Mouse (Mus musculus) bone marrow macrophage, adult 2 months (primary cell): ENCODE results near the gene Kcnmb2.

Experiments
- CTCF ChIP-seq: IDR thresholded peaks from 2 replicates; pipeline ENCODE4 v1.5.1; 2012; ENCODE audit warnings: low read depth, mild to moderate bottlenecking, low read length, moderate library complexity
- POLR2A ChIP-seq: IDR thresholded peaks from 2 replicates; pipeline ENCODE4 v1.6.1; 2012; ENCODE audit warnings: mild to moderate bottlenecking, low read depth, low read length, borderline replicate concordance

DNA sequence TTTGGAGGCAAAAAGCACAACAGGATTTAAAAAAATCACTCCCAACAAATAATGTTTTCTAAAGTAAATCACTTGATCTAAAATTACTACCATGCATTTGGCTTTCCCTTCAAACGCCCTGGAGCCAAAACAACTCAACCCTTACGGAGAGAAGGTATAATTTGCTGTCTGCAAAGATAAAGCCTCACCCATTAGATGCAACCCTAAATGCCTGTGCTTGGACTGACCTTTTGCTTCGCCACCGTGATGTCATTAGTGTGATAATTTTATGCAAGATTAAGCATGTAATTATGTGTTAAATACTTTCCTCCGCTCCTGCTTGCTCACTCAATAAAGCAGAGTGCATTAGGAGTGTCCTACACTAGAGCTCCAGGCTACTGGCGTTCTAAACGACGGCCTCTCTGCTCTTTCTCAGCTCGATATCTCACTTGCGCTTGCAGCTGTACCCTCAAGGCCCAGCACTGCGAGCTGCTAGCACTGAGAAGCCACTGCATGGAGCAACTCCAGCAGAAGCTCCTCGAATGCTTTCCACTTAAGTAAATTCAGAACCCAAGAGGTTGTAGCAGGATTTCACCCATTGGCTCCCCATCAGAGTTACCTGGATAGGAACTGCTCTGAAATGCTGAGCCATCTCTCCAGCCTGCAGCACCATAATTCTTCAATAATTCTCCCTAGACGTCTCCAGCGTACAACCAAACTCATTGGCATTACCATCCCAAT is 247.7 kb downstream of the Kcnmb2 start:
- TF ChIP-seq CTCF, result no peak
- no peak for TF ChIP-seq POLR2A
